Mouse (Mus musculus) limb, embryonic 14.5 days (tissue): ENCODE measurements around the gene Abcc2. TPM values are rescaled to one million over a fixed set of nuclear protein-coding genes. Genes with fewer than 3 reads are reported as not detected.

Experiments
- ATAC-seq: fragments of 200-750 bp; cut with Nextera tagmentation; 2 replicates; pipeline ENCODE4 v1.8.0; 2017; ENCODE audit warnings: low read depth, moderate number of reproducible peaks, moderate TSS enrichment; ENCODE audit not compliant: low FRiP score
- DNase-seq: peaks from one replicate; pipeline ENCODE4 v3.0.0-alpha.2; 2015; ENCODE audit warnings: low spot score
- H3K27ac ChIP-seq: fragments of 300-500 bp; sonication (generic); replicated peaks from 2 replicates; pipeline ENCODE4 v1.5.1; 2014; ENCODE audit warnings: low read depth, mild to moderate bottlenecking, low read length, moderate library complexity, mixed read lengths
- H3K27me3 ChIP-seq: fragments of 300-500 bp; sonication (generic); 2 replicates; pipeline ENCODE4 v1.6.1; 2014; ENCODE audit warnings: low read length, mixed read lengths; ENCODE audit not compliant: control insufficient read depth, insufficient read depth
- H3K36me3 ChIP-seq: fragments of 300-500 bp; sonication (generic); 2 replicates; pipeline ENCODE4 v1.6.1; 2014; ENCODE audit warnings: mild to moderate bottlenecking, low read length, moderate library complexity, mixed read lengths; ENCODE audit not compliant: control insufficient read depth, insufficient read depth
- H3K4me1 ChIP-seq: fragments of 300-500 bp; sonication (generic); 2 replicates; pipeline ENCODE4 v1.6.1; 2014; ENCODE audit warnings: antibody characterized with exemption, low read length, mixed read lengths; ENCODE audit not compliant: control insufficient read depth, insufficient read depth
- H3K4me2 ChIP-seq: fragments of 300-500 bp; sonication (generic); replicated peaks from 2 replicates; pipeline ENCODE4 v1.6.1; 2014; ENCODE audit warnings: low read depth, mild to moderate bottlenecking, low read length, moderate library complexity; ENCODE audit not compliant: severe bottlenecking
- H3K4me3 ChIP-seq: fragments of 300-500 bp; sonication (generic); replicated peaks from 2 replicates; pipeline ENCODE4 v1.5.1; 2014; ENCODE audit warnings: low read length
- H3K9ac ChIP-seq: fragments of 300-500 bp; sonication (generic); 2 replicates; pipeline ENCODE4 v1.6.1; 2014; ENCODE audit warnings: mild to moderate bottlenecking, low read depth, low read length, moderate library complexity; ENCODE audit not compliant: severe bottlenecking
- H3K9me3 ChIP-seq: fragments of 300-500 bp; sonication (generic); 2 replicates; pipeline ENCODE4 v1.6.1; 2016; ENCODE audit warnings: low read length; ENCODE audit not compliant: control insufficient read depth
- POLR2A ChIP-seq: fragments of 200-500 bp; IDR thresholded peaks from 2 replicates; pipeline ENCODE4 v1.8.0; 2012; ENCODE audit warnings: inconsistent platforms, mild to moderate bottlenecking, moderate library complexity, borderline replicate concordance; ENCODE audit not compliant: insufficient read depth, insufficient read length; ENCODE audit errors: extremely low read depth
- WGBS: fragments of 180-500 bp; shearing (Covaris S2); extraction: QIAGEN DNeasy Blood & Tissue Kit; methylation state at CpG from one replicate; pipeline ENCODE4 v1.1.7; 2014; 5-methylcytosine and 5-hydroxymethylcytosine counted together
- polyA plus RNA-seq, 2 experiments: library from polyadenylated mRNA; depleted of rRNA in 1 of 2; stranded (reverse) in 1 of 2; unstranded in 1 of 2; fragments of >200 nt; fragmentation: Nextera tagmentation in 1 of 2; extraction: Ambion mirVana in 1 of 2; gene quantifications; 2 replicates each; pipeline versions ENCODE4 v1.2.1 to v1.2.3; 2012 to 2014

Abcc2 gene
- polyA plus RNA-seq, 2 experiments, result 0.11 to 0.32 TPM

- no peak for ATAC-seq
- WGBS, result 85% methylated on average over 9 of the region's 9 CpGs
Observed at GRCm38 (mm10) chr19:43843184-43843583, 61.2 kb downstream of the Abcc2 start.

GRCm38 (mm10) chr19:43845331-43845908 lies 63.4 kb downstream of the Abcc2 start:
- Histone ChIP-seq H3K9me3 (no peaks in the 10 kb centered on the region), H3K4me2 (no peak overlapping the region), H3K27me3 (no peaks in the 10 kb centered on the region), H3K4me1 (no peaks in the 10 kb centered on the region), H3K36me3 (peaks cover 51% of the 10 kb centered on the region), H3K4me3 (no peak overlapping the region), H3K27ac (no peak overlapping the region), H3K9ac (no peak overlapping the region)
- no peak for TF ChIP-seq POLR2A
- WGBS, result 42% methylated on average over 7 of the region's 7 CpGs
- ATAC-seq, result no peak
- no peak for DNase-seq

More at GRCm38 (mm10) chr19:43843184-43843583, 61.2 kb downstream of the Abcc2 start:
- no peak for TF ChIP-seq POLR2A
- Histone ChIP-seq H3K27ac (no peak overlapping the region), H3K9ac (no peak overlapping the region), H3K9me3 (no peaks in the 10 kb centered on the region), H3K36me3 (peaks cover 29% of the 10 kb centered on the region), H3K4me2 (no peak overlapping the region), H3K4me1 (no peaks in the 10 kb centered on the region), H3K4me3 (no peak overlapping the region), H3K27me3 (no peaks in the 10 kb centered on the region)
- DNase-seq, result no peak

- Histone ChIP-seq H3K27me3 (no peaks in the 10 kb centered on the region), H3K4me3 (no peak overlapping the region), H3K4me2 (no peak overlapping the region), H3K36me3 (peaks cover 67% of the 10 kb centered on the region), H3K27ac (no peak overlapping the region), H3K9me3 (no peaks in the 10 kb centered on the region), H3K9ac (no peak overlapping the region), H3K4me1 (no peaks in the 10 kb centered on the region)
- no peak for TF ChIP-seq POLR2A
- 92% methylated on average over 15 of the region's 15 CpGs for WGBS
- ATAC-seq (no peak), DNase-seq (no peak)
Observed at GRCm38 (mm10) chr19:43847056-43847455, 65.1 kb downstream of the Abcc2 start.

GRCm38 (mm10) chr19:43847966-43848365 lies 66.0 kb downstream of the Abcc2 start:
- H3K9me3 ChIP-seq, result no peaks in the 10 kb centered on the region
- no peak for TF ChIP-seq POLR2A
- H3K9ac ChIP-seq, result no peak overlapping the region
- DNase-seq, result no peak
- no peak overlapping the region for H3K4me2 ChIP-seq
- WGBS, result 97% methylated on average over 15 of the region's 15 CpGs
- H3K4me1 ChIP-seq, result no peaks in the 10 kb centered on the region
- no peak for ATAC-seq
- no peak overlapping the region for H3K4me3 ChIP-seq
- H3K27ac ChIP-seq, result no peak overlapping the region
- no peaks in the 10 kb centered on the region for H3K27me3 ChIP-seq
- peaks cover 73% of the 10 kb centered on the region for H3K36me3 ChIP-seq

GRCm38 (mm10) chr19:43850026-43850425 lies 68.0 kb downstream of the Abcc2 start:
- no peak overlapping the region for H3K4me2 ChIP-seq
- WGBS, result 91% methylated on average over 11 of the region's 11 CpGs
- H3K4me3 ChIP-seq, result no peak overlapping the region
- no peak overlapping the region for H3K27ac ChIP-seq
- ATAC-seq (no peak), DNase-seq (no peak)
- H3K4me1 ChIP-seq, result no peaks in the 10 kb centered on the region
- no peaks in the 10 kb centered on the region for H3K27me3 ChIP-seq
- H3K9ac ChIP-seq, result no peak overlapping the region
- no peak for TF ChIP-seq POLR2A
- no peaks in the 10 kb centered on the region for H3K9me3 ChIP-seq
- H3K36me3 ChIP-seq, result peaks cover 87% of the 10 kb centered on the region
